Mouse (Mus musculus): ENCODE data around the gene Gak. TPM values are rescaled to one million over a fixed set of nuclear protein-coding genes. Genes with fewer than 3 reads are reported as not detected.
"Not testable (repeated sequence)": the region's sequence is repeated elsewhere in the genome, so short reads cannot be mapped to it uniquely, and the experiment has no call there.

Gene Gak
- polyA plus RNA-seq, 1 experiment from 2014 or later = 50.6 TPM

- no peak overlapping the region for H3K4me2 ChIP-seq (replicated peaks)
- no peak overlapping the region for H3K9ac ChIP-seq
- no peak overlapping the region for H3K4me3 ChIP-seq
- WGBS = 95% methylated on average over 6 of the region's 6 CpGs
- no peaks in the 10 kb centered on the region for H3K27me3 ChIP-seq
- H3K9me3 ChIP-seq = no peaks in the 10 kb centered on the region
- no peaks in the 10 kb centered on the region for H3K4me1 ChIP-seq
- no peak overlapping the region for H3K27ac ChIP-seq
- ATAC-seq (ENCODE audit: low FRiP score, low read depth) = no peak
- peaks cover 93% of the 10 kb centered on the region for H3K36me3 ChIP-seq
Measured at GRCm38 (mm10) chr5:108653341-108653740, 23.8 kb upstream of the Gak start.

GRCm38 (mm10) chr5:108651823-108652222 is 22.3 kb upstream of the Gak start:
- 63% methylated on average over 1 of the region's 1 CpGs for WGBS
- Histone ChIP-seq H3K9ac (no peak overlapping the region), H3K27me3 (no peaks in the 10 kb centered on the region), H3K4me1 (no peaks in the 10 kb centered on the region), H3K9me3 (no peaks in the 10 kb centered on the region), H3K27ac (no peak overlapping the region), H3K36me3 (peaks cover 92% of the 10 kb centered on the region), H3K4me3 (no peak overlapping the region), H3K4me2 (replicated peaks) (no peak overlapping the region)
- ATAC-seq (ENCODE audit: low FRiP score, low read depth) = peak; percentile 55; the same call in 1 of the 2 replicates

GRCm38 (mm10) chr5:108651136-108651720 is 21.7 kb upstream of the Gak start:
- H3K36me3 ChIP-seq = peaks cover 92% of the 10 kb centered on the region
- no peak overlapping the region for H3K27ac ChIP-seq
- no peak overlapping the region for H3K4me2 ChIP-seq (replicated peaks)
- no peaks in the 10 kb centered on the region for H3K27me3 ChIP-seq
- H3K4me3 ChIP-seq = no peak overlapping the region
- WGBS = 88% methylated on average over 5 of the region's 5 CpGs
- no peak overlapping the region for H3K9ac ChIP-seq
- H3K9me3 ChIP-seq = no peaks in the 10 kb centered on the region
- no peak for ATAC-seq (ENCODE audit: low FRiP score, low read depth)
- no peaks in the 10 kb centered on the region for H3K4me1 ChIP-seq

GRCm38 (mm10) chr5:108650341-108650740 is 20.8 kb upstream of the Gak start:
- no peaks in the 10 kb centered on the region for H3K9me3 ChIP-seq
- WGBS = 83% methylated on average over 7 of the region's 7 CpGs
- no peak overlapping the region for H3K4me3 ChIP-seq
- H3K4me2 ChIP-seq (replicated peaks) = no peak overlapping the region
- H3K36me3 ChIP-seq = peaks cover 91% of the 10 kb centered on the region
- H3K27me3 ChIP-seq = no peaks in the 10 kb centered on the region
- no peaks in the 10 kb centered on the region for H3K4me1 ChIP-seq
- no peak overlapping the region for H3K9ac ChIP-seq
- ATAC-seq (ENCODE audit: low FRiP score, low read depth) = no peak
- H3K27ac ChIP-seq = no peak overlapping the region

- H3K9ac ChIP-seq = no peak overlapping the region; the same call in 1 of the 2 replicates
- no peak overlapping the region for H3K4me3 ChIP-seq
- H3K27me3 ChIP-seq = no peaks in the 10 kb centered on the region
- no peaks in the 10 kb centered on the region for H3K9me3 ChIP-seq
- H3K4me2 ChIP-seq (replicated peaks) = no peak overlapping the region
- WGBS = 91% methylated on average over 11 of the region's 11 CpGs
- no peaks in the 10 kb centered on the region for H3K4me1 ChIP-seq
- H3K27ac ChIP-seq = no peak overlapping the region
- ATAC-seq (ENCODE audit: low FRiP score, low read depth) = no peak
- peaks cover 88% of the 10 kb centered on the region for H3K36me3 ChIP-seq
Measured at GRCm38 (mm10) chr5:108648937-108649576, 19.5 kb upstream of the Gak start.

GRCm38 (mm10) chr5:108647820-108648465 is 18.4 kb upstream of the Gak start:
- H3K4me3 ChIP-seq = no peak overlapping the region
- no peaks in the 10 kb centered on the region for H3K9me3 ChIP-seq
- H3K4me1 ChIP-seq = no peaks in the 10 kb centered on the region
- H3K4me2 ChIP-seq (replicated peaks) = no peak overlapping the region
- ATAC-seq (ENCODE audit: low FRiP score, low read depth) = no peak
- no peak overlapping the region for H3K27ac ChIP-seq
- no peaks in the 10 kb centered on the region for H3K27me3 ChIP-seq
- H3K9ac ChIP-seq = no peak overlapping the region
- H3K36me3 ChIP-seq = peaks cover 88% of the 10 kb centered on the region
- 78% methylated on average over 2 of the region's 2 CpGs for WGBS

GRCm38 (mm10) chr5:108647311-108647710 is 17.8 kb upstream of the Gak start:
- no peak for ATAC-seq (ENCODE audit: low FRiP score, low read depth)
- no peaks in the 10 kb centered on the region for H3K4me1 ChIP-seq
- no peak overlapping the region for H3K4me2 ChIP-seq (replicated peaks)
- H3K27me3 ChIP-seq = no peaks in the 10 kb centered on the region
- WGBS = 88% methylated on average over 2 of the region's 2 CpGs
- no peak overlapping the region for H3K9ac ChIP-seq
- peaks cover 87% of the 10 kb centered on the region for H3K36me3 ChIP-seq
- no peak overlapping the region for H3K27ac ChIP-seq
- H3K9me3 ChIP-seq = no peaks in the 10 kb centered on the region
- no peak overlapping the region for H3K4me3 ChIP-seq

- 90% methylated on average over 3 of the region's 3 CpGs for WGBS
- H3K36me3 ChIP-seq = peaks cover 87% of the 10 kb centered on the region
- ATAC-seq (ENCODE audit: low FRiP score, low read depth) = no peak
- no peaks in the 10 kb centered on the region for H3K4me1 ChIP-seq
- no peak overlapping the region for H3K4me3 ChIP-seq
- H3K9ac ChIP-seq = no peak overlapping the region
- H3K4me2 ChIP-seq (replicated peaks) = no peak overlapping the region
- no peaks in the 10 kb centered on the region for H3K27me3 ChIP-seq
- H3K9me3 ChIP-seq = no peaks in the 10 kb centered on the region
- H3K27ac ChIP-seq = no peak overlapping the region
Measured at GRCm38 (mm10) chr5:108646343-108646660, 16.7 kb upstream of the Gak start.

GRCm38 (mm10) chr5:108645651-108646342 is 16.2 kb upstream of the Gak start:
- H3K36me3 ChIP-seq = peaks cover 82% of the 10 kb centered on the region
- H3K9me3 ChIP-seq = no peaks in the 10 kb centered on the region
- no peak overlapping the region for H3K9ac ChIP-seq
- no peaks in the 10 kb centered on the region for H3K4me1 ChIP-seq
- H3K4me3 ChIP-seq = no peak overlapping the region
- H3K27me3 ChIP-seq = no peaks in the 10 kb centered on the region
- H3K27ac ChIP-seq = no peak overlapping the region
- H3K4me2 ChIP-seq (replicated peaks) = no peak overlapping the region
- ATAC-seq (ENCODE audit: low FRiP score, low read depth) = no peak
- WGBS = 92% methylated on average over 9 of the region's 9 CpGs

- ATAC-seq (ENCODE audit: low FRiP score, low read depth) = no peak
- WGBS = 79% methylated on average over 2 of the region's 2 CpGs
- Histone ChIP-seq H3K4me2 (replicated peaks) (no peak overlapping the region), H3K4me3 (no peak overlapping the region), H3K36me3 (peaks cover 72% of the 10 kb centered on the region), H3K9ac (no peak overlapping the region), H3K27ac (no peak overlapping the region), H3K4me1 (no peaks in the 10 kb centered on the region), H3K9me3 (no peaks in the 10 kb centered on the region), H3K27me3 (no peaks in the 10 kb centered on the region)
Measured at GRCm38 (mm10) chr5:108643674-108644073, 14.1 kb upstream of the Gak start.

- no peak for ATAC-seq (ENCODE audit: low FRiP score, low read depth)
- 74% methylated on average over 4 of the region's 4 CpGs for WGBS
Measured at GRCm38 (mm10) chr5:108636172-108636571, 6.6 kb upstream of the Gak start.

GRCm38 (mm10) chr5:108634088-108634487 is 4.5 kb upstream of the Gak start:
- H3K4me1 ChIP-seq; ATAC-seq (ENCODE audit: low FRiP score, low read depth); H3K9ac ChIP-seq; H3K9me3 ChIP-seq; H3K4me2 ChIP-seq (replicated peaks); H3K27me3 ChIP-seq; H3K4me3 ChIP-seq; H3K27ac ChIP-seq; H3K36me3 ChIP-seq: not testable (repeated sequence)
- WGBS = 93% methylated on average over 2 of the region's 3 CpGs

More at GRCm38 (mm10) chr5:108636172-108636571, 6.6 kb upstream of the Gak start:
- no peaks in the 10 kb centered on the region for H3K9me3 ChIP-seq
- no peak overlapping the region for H3K4me2 ChIP-seq (replicated peaks)
- H3K9ac ChIP-seq = no peak overlapping the region
- H3K36me3 ChIP-seq = peaks cover 17% of the 10 kb centered on the region
- H3K4me3 ChIP-seq = no peak overlapping the region
- no peaks in the 10 kb centered on the region for H3K4me1 ChIP-seq
- no peak overlapping the region for H3K27ac ChIP-seq
- H3K27me3 ChIP-seq = no peaks in the 10 kb centered on the region

All from limb, embryonic 13.5 days (tissue).